Mouse (Mus musculus) gastrocnemius, postnatal 4 days (tissue): ENCODE measurements around the gene Pnpt1. TPM values are rescaled to one million over a fixed set of nuclear protein-coding genes. Genes with fewer than 3 reads are reported as not detected.
A peak's percentile ranks its signal among the peaks of the same experiment; 100 is the strongest.

ENCODE experiments used
- DNase-seq, 2 experiments: peaks; one replicate each; pipeline ENCODE4 v3.0.0; 2021 to 2022; ENCODE audit warnings: low spot score in 2 of 2, mixed read lengths in 2 of 2
- long read RNA-seq, 2 experiments: library from polyadenylated mRNA; stranded (forward); transcript quantifications; one replicate each; pipeline ENCODE4 v2.0.0; 2021
- total RNA-seq, 2 experiments: library from RNA; stranded (reverse); gene quantifications; 2 replicates each; pipeline ENCODE4 v1.2.3; 2021

Gene Pnpt1
- total RNA-seq, result 10 to 100 TPM; 17.2 to 20.0 TPM
- long read RNA-seq, experiment 1, transcript Pnpt1-201 (28 exons, 2,707 nt), result major isoform, 31 of 46 reads
- long read RNA-seq, experiment 1, partial matches to known transcripts, result 1 of 46 reads
- long read RNA-seq, experiment 1, other reads (novel, unspliced or antisense), result 13 of 46 reads
- long read RNA-seq, experiment 2, transcript Pnpt1-201 (28 exons, 2,707 nt), result major isoform, 29 of 37 reads
- long read RNA-seq, experiment 2, partial matches to known transcripts, result 1 of 37 reads
- long read RNA-seq, experiment 2, other reads (novel, unspliced or antisense), result 7 of 37 reads

DNA sequence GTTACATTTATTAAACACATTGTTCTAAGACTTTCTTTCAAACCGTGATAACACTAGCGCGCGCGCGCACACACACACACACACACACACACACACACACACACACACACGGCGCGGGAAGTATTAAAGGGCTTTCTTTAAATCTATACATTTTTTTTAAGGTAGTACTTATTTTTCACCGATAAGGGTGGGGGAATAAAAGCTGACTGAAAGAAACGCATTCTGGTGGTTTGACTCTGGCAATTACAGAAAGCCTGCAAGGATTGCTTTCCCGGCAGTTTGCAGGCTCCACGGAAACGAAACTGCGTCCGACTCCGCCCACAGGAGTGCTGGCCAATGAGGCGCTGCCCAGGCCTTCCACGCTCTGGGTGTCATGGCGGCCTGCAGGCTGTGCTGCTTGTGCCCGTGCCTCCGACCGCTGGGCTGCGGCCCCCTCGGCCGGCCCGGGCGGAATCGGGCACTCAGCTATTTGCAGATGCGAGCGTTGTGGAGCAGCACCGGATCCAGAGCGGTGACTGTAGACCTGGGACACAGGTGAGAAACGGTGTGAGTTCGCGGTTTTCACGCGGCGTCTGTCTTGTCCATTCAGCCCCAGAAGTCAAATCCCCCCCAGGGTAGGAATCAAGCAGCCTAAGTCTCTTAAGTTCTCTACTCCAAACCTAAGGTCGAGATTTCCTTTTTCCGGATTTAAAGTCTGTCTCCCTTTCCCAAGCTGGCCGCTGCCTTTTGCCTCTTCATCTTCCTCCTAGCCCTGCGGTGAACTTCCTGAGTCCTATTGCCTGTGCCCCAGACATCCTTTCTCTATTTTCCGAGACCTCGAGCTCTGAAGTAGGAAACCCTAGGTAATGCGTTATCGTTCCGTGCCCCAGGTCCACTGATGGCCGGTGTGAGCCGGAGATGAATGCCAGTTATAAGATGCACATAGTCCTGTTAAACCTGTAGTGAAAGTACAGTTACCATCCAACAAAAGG, at the start of gene Pnpt1:
Gene Pnpt1 (plus strand): TSS at position 360 of the 971 bp plus-strand sequence.
- peak; percentile 80 to 91 for DNase-seq

DNA sequence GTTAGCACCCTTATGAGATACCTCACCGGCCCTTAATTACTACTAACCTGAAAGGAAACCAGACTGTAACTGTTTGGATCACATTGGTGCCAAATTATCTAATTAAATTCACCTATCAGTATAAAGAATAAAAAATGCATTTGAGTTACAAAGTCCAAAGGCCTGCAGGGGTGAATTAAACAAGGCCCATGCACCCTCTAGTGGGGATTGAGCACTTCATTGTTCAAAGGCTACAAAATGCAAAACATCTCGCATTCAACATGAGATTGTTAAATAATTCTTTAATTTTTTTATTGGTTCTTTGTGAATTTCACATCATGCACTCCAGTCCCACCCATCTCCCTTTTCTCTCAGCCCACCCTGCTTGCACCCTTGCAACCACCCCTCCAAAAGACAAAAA, 38.1 kb upstream of the Pnpt1 start:
- no peak for DNase-seq

DNA sequence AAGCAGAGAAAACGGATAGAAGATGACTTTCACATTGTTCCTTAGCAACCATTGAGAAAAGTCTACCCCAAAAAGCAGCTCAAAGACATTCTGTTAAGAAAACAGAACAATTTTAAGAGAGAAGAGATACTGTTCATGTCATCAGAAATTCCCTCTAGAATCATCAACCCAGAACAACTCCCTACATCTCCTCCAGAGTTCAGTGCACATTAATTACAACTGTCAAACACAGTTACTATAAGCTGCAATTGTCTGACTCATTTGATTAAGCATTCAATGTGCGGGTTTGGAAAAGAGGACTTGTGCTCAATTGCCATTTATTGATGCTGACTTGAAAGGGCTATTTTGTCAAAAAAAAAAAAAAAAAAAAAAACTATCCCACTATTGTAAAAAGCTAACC, 31.6 kb upstream of the Pnpt1 start:
- DNase-seq, result no peak

DNA sequence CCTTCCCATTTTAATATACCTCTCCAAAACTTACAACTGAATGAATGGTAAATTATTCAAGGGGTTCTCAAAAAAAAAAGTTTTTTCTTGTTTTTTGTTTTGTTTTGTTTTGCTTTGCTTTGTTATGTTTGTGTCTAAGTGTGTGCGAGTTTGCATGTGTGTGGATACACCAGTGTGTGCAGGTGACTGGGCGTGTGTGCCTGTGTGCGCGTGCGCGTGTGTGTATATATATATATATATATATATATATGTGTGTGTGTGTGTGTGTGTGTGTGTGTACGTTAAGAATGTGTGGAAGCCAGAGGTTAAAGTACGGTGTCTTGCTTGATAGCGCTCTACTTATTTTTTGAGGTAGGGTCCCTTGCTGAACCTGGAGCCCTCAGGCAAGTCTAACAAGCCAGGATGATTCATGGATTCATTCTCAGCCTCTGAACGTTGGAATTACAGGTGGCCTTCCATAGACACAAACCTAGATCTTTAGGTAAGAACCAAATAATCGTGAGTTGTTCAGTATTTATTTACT, 621 bp upstream of the Pnpt1 start:
- DNase-seq, result no peak

DNA sequence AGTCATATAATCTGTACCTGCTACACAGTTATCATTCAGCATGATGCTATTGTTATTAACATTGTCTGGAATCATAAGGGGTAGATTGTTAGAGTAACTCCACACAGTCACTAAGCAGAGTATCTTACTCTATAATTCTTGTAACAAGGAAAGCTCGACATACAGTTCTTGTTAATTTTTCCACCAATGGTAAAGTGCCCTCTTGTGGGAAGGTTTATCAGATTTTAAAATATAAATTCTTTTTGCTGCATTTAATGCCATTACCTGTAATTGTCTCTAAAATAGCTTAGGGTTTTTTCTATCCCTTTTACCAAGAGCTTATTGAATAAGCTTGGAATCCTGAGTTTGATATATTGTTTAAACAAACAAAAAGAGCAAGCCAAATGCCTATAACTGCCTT, 10.1 kb downstream of the Pnpt1 start:
- no peak for DNase-seq

DNA sequence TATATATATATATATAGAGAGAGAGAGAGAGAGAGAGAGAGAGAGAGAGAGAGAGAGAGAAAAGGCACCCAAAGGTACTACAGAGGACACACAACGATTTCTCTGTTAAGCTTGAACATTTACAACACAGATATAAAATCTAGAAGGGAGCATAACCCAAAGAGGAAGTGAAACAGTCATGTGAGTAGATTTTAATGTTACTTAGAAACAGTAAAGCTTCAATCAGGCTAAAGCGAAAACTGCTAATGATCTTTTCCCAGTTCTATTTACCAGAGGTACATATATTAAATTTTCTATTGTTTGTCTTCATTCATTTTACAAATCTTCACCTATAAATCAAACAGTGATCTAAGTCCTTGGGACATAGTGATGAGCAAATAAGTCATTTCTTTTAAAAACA, 18.4 kb downstream of the Pnpt1 start:
- no peak for DNase-seq

DNA sequence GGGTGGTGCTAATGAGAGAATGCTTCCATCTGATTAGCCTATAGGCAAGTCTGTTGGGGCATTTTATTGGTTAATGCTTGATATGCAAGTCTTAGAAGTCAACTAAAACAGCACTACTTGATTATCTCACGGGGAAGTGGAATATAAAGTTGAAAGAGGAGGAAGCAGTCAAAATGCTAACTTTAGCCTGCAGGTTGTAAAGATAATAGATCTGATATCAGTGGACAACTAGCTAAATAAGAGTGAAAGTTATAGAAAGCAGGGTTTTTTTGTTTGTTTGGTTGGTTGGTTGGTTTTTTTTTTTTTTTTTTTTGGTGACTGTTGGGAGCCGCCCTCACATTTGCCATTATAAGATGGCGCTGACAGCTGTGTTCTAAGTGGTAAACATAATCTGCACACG, 33.0 kb downstream of the Pnpt1 start:
- no peak for DNase-seq

DNA sequence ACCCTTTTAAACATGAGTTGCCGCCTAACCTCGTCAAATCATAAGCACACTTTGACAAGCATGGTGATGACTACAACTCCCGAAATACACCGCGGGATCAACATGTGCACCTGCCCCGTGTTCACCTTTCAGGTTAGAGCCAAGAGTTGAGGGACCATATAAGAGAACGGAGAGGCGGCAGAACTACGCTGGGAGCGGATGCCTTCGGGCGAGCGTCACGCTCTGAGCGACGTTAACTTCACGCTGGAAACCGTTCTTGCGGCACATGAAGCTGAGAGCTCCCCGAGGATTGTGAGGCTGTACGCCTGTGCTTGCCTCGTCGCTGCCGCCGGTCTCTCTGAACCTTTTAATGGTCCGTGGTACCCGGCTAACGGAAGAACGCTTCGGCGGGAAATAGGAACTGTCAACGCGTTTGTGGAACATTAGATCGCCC, 41.4 kb downstream of the Pnpt1 start:
- DNase-seq, result peak; percentile 15

DNA sequence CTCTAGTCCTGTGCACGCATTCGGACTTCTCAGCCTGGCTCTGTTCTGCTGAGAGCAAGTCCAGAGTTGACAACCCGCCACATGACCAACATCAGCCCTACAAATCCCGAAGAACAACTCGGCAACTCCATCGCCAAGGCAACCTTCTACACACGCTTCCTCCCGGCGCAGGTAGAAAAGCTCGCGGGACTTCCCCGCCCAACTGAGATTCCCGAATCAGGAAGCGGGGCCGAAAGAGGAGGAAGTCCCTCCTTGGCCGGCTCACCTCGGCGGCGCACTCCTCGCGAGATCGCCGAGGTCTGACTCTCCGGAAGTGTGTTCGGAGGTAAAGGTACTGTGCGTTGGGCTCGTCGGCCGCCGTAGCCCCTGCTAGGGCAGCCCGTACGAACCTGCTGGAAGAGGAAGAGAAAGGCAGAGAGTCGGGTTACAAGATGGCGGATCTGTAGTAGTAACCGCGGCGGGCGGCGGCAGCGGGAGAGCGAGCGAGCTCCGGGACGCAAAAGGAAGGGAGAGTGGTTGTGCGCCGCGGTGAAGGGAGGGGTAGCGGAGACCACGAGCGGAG, 42.1 kb downstream of the Pnpt1 start, which contains the start of gene Ppp4r3b:
Gene Ppp4r3b (plus strand): TSS at position 328 of the 562 bp plus-strand sequence.
- peak; percentile 84 to 95 for DNase-seq

DNA sequence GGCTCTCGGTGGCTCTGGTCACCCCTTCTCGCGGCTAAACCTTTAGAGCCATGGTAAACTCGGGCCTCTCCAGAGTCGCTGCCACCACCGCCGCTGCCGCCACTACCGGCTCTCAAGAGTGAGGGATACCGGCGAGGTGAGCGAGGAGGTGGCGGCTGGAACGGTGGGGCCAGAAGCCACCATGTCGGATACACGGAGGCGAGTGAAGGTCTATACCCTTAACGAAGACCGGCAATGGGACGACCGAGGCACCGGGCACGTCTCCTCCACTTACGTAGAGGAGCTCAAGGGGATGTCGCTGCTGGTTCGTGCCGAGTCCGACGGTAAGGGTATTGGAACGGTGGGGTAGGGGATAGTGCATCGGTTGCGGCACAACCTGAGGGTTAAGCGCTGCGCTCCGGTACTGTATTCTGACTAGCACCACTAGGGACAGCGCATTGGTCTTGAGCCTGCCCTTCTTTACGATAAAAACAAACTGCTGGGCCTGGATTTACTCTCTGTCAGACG, 42.6 kb downstream of the Pnpt1 start:
- peak; percentile 20 to 52 for DNase-seq

DNA sequence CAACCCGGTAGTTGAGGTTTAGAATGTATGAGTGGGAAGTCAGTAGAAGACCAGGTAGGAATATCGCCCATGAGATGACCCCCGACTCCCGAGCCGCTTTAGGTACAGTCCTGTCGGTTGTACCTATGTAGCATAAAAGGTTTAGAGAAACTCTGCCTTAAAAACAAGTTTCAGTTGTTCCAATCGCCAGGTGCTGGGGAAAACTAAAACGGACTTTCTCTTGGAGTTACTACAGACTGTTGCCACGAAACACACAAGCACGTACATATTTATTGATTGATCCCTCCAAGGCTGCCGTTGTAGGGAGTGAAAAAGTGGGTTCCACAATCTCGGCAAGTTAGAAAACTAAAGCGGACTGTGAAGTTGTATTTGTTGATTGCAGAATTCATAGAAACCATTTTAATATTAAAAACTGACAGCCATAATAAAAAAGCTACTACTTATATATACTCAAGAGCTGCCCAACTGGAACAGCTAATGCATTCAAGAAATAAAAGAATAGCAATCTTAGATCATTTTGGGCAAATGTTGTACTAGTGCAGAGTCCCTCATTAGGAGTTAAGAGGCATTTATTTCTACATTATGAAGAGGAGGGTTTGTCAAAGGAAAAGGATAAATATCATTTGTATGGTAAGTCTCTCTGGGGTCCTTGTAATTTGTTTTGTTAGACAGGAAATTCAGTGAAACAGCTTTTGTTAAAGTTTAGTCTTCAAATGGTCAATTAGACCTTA, 43.3 kb downstream of the Pnpt1 start:
- no peak for DNase-seq

DNA sequence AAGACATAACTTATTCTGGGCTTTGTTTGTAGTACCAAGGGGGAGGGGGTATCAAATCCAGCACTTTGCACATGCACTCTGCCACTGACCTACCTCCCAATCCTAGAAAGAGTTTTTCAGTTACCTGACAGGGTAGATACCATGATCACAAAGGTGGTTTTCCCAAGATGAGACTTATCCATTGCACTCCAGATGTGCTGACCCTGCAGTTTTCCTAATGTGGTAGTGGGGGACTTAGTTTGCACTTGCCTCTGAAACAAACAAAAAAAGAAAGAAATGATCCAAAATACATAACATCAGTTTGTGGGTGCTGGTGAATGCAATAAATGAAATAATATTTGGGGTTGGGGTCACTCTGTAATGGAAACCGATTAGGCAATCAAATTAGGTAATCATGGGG, 48.8 kb downstream of the Pnpt1 start:
- DNase-seq, result no peak

DNA sequence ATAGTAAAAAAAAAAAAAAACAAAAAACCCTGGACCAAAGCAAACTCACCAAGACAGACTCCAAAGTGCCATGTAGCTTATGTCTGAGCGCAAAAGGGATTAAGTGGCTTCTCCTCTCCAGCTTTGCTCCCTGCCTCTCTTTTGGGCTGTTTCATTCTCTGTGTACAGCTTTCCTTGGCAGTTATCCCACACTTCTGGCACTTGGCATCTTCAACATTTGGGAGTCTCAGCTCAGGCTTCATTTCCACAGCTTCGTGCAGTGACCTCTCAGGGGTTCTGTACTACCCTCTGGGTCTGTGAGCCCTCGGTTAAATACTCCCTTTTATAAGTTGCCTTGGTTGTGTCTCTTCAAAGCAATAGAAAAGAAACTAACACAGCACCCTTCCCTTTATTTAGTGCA, 50.1 kb downstream of the Pnpt1 start:
- peak in 1 of 2 experiments; percentile 14 for DNase-seq

DNA sequence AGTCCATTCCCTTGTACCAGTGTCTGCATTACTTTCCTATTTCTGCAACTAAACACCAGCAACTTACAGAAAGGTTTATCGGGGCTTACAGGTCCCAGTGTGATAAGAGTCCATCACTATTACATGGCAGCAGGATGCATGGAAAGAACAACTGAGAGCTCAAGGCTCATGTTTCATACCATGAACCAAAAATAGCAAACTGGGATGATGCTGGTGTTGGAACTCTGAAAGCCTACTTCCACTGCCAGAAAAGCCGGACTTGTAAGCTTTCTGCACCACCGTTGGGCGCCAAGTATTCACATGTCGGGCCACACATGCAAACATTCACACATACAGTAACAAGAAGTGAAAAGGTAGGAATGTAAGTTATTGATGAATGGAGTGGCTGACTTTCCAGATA, 51.2 kb downstream of the Pnpt1 start:
- no peak for DNase-seq

DNA sequence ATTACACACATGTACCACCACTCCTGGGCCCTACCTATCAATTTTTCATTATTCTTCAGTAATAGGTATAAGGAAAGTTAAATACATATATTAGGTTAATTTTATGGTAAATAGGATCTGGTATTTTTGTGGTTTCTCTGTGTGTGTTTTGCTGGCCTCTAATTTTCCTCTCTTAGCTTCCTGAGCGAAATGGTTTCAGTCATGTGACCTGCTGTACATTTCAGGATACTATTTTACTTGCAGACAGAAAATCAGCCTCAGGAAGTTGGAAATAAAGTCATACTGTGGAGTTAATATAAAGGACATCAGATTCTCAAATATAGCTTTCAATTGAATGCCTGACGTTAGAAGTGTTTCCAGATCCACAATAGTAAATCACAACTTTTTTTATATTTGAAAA, 58.4 kb downstream of the Pnpt1 start:
- DNase-seq, result no peak

DNA sequence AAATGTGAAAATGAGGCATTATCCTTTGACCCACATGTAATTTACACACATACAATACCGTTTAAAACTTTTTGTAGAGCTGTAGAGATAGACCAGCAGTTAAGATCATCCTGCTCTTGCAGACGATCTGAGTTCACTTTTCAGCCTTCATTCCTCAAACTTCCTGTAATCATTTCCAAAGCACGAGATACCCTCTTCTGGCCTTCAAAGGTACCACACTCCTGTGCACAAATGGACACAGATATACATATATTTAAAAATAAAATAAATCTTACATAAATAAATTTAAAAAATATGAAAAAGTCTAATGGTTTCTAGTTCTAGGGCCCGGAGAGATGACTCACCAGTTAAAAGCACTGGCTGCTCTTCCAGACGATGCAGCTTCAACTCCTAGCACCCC, 73.1 kb downstream of the Pnpt1 start:
- DNase-seq, result no peak

DNA sequence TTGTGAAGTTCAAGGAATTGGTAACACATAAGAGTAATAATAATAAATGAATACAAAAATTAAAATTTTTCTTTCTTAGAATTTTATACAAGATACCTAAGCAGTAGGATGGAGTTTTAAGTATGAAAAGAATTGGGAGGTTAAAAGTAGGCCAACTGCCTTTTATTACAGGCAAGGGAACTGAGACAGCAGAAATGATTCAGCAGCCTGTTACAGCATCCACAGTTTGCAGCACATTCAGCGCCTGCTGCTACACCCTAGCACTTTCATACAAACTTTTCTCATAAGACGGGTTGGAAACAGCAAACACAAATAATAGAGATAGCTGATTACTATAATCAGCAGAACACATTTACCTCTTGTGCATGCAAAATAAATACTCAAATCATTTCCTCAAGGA, 79.2 kb downstream of the Pnpt1 start:
- no peak for DNase-seq
